Mouse (Mus musculus) bone marrow, adult 2 months (tissue): ENCODE results near the gene Agbl1.

Source experiments
- CTCF ChIP-seq: fragments of 200-500 bp; IDR thresholded peaks from 2 replicates; pipeline ENCODE4 v1.5.1; 2011; ENCODE audit warnings: low read length, control low read depth; ENCODE audit not compliant: control insufficient read depth, insufficient read depth
- POLR2A ChIP-seq: fragments of 200-500 bp; IDR thresholded peaks from 2 replicates; pipeline ENCODE4 v1.6.1; 2011; ENCODE audit warnings: low read depth, mild to moderate bottlenecking, control low read depth, low read length, borderline replicate concordance; ENCODE audit not compliant: control insufficient read depth

GRCm38 (mm10) chr7:76438988-76439387 lies 209.3 kb downstream of the Agbl1 start:
- no peak for TF ChIP-seq CTCF
- no peak for TF ChIP-seq POLR2A
